Mouse (Mus musculus): ENCODE measurements around the gene Cdk18. TPM values are rescaled to one million over a fixed set of nuclear protein-coding genes. Genes with fewer than 3 reads are reported as not detected.

Cdk18 gene
- total RNA-seq, 2 experiments from 2014 or later, result 23.2 to 27.2 TPM

- no peak for DNase-seq
Measured at GRCm38 (mm10) chr1:132112426-132112825, 27.1 kb downstream of the Cdk18 start.

- no peak for DNase-seq
Measured at GRCm38 (mm10) chr1:132111411-132111810, 28.1 kb downstream of the Cdk18 start.

GRCm38 (mm10) chr1:132109368-132109767 is 30.1 kb downstream of the Cdk18 start:
- DNase-seq, result no peak

GRCm38 (mm10) chr1:132104353-132104752 is 35.1 kb downstream of the Cdk18 start:
- DNase-seq, result no peak

DNA sequence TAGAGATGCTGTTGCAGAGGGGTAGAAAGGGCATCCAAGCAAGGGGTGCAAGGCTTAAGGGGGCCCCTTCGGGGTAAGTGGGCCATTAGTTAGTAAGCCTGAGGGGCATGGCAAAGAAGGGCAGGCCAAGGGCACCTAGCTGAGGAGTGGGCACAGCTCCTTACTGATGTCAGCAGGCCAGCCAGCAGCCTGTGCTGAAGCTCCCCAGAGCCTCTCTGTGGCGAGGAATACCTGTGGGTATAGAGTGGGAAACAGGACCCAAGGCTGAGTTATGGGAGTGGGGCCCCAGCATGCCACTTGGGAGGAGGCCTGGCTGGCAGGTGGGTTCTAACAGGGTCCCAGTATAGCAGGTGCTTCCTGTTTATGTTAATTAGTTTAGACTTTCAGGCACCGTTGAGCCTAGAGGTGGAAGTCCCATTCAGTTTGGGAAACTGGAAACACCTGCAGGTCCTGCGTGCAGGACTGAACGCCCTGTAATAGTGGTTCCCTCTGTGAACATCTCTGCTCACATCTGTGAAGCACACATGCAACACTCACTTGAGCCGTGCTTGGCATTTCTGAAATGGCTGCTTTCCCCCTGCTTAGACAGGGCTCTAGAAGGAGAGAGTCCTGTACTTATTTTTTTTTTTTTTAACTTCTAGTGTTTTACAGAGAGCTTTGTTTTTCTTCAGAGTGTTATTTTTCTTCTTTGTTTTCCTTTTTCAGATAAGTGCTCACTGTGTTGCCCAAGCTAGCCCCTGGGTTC is 37.4 kb downstream of the Cdk18 start:
- no peak for DNase-seq

GRCm38 (mm10) chr1:132099775-132100174 is 39.7 kb downstream of the Cdk18 start:
- peak in 1 of 2 experiments; percentile 12 for DNase-seq

- DNase-seq, result no peak
Measured at GRCm38 (mm10) chr1:132099016-132099415, 40.5 kb downstream of the Cdk18 start.

DNA sequence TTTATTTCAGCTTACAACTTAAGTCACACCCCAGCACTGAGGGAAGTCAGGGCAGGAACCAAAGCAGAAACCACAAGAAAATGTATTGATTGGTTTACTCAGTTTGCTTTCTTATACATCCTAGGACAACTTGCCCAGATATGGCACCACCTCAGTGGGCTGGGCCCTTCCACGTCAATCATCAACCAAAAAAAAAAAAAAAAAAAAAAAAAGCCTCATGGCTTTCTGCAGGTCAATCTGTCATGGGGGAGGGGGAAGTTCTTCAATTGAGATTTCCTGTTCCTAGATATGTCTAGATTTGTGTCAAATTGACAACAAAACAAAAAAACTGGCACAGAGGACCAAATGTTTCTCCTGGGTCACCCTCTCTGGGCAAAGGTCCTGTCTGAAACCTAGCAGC is 41.4 kb downstream of the Cdk18 start:
- no peak for DNase-seq

- DNase-seq, result no peak
Measured at GRCm38 (mm10) chr1:132095356-132096004, 44.0 kb downstream of the Cdk18 start.

DNA sequence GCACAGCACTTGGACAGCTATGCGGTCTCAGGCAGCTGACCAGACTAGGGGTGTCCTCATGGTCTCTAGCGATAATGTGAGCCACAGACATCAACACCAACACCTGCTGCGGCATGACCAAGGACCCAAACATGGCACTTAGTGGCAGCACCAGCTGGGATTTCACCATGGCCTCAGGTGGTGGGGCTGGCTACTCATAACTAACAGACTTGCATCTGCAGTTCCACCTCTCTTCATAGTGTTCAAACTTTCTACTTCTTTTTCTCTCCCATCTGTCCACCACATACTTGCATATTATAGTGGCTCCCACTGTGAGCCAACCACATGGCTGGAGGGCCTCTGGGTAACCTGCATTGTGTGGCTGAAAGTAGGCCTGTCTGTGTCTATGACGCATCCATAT is 46.2 kb downstream of the Cdk18 start:
- no peak for DNase-seq

- DNase-seq, result no peak
Measured at GRCm38 (mm10) chr1:132090266-132090665, 49.2 kb downstream of the Cdk18 start.

DNA sequence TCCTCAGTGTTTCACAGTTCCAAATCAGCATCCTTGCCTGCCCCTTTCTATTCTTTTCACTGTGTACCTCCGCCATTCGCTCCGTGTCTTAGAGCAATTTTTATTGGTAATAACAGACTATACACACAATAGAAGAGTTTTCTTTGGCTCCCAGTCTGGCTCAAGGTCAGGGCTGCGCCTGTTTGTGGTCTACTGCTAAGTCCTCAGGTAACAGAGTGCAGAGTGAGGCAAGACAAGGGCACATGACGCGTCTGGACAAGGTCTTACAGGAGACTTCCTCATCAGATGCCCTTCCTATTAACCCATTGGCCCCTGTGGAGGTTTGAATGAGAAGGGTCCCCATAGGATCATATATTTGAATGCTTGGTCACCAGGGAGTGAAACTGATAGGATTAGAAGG is 49.7 kb downstream of the Cdk18 start:
- no peak for DNase-seq

DNA sequence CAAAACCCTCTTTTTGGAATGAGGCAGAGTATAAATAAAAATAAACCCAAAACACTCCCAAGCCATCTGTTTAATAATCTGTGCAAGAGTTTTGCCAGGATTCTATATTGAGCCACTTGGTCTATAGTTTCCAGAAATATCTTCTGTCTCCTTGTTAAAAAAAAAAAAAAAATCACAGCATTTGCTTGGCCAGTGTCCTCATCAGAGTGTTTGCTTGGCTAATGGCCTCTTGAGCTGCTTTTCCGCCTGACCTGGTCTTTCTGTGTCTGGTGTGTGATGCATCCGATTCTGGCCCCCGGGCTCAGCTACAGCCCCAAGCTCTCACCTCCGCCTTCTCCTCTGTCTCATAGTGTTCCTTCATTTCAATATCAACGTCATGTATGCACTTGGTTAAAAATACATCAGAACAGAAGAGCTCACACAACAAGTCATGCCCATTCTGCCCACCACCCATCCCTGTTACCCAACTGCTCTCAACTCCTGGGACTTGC is 51.3 kb downstream of the Cdk18 start:
- DNase-seq, result peak in 1 of 2 experiments; percentile 44

DNA sequence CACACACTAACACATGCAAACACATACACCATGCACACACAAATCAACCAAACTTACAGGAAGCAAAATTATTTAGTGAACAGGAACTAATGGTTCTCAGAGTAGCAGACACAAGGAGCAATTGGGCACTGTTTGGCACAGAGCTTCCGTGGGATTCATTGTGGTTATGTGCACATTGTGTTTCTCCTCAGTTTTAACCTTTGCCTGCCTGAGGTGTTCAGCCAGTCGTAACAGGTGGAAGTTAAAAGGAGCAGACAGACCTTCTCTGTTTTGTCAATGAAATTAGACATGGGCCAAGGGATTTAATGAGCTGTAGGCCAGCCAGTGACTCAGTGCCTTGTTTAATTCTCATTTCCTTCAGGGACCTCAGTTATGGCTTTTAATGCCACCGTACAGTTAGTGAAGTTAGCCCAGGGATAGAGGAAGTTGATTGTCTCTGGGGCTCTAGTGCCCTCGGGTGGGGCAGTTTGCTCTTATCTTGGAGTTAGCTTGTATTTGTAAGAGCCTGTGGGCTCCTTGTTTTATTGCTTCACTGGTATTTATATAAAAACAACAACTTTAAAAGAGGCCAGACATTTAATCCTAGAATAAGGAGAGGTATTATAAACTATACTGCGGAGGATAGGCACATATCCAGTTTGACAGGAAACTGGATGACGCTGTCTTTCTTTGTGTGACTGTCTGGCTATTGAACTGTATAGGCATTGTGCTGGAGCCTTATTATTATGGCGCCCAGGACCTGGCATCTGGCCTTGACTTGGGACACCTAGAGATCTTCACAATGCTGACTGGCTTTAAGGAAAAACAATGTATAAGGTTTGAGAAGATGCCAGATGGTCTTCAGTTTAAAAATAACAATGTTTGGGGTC is 54.1 kb downstream of the Cdk18 start:
- no peak for DNase-seq

GRCm38 (mm10) chr1:132078413-132078812 is 61.1 kb downstream of the Cdk18 start:
- no peak for DNase-seq

- DNase-seq, result no peak
Measured at GRCm38 (mm10) chr1:132075576-132075975, 63.9 kb downstream of the Cdk18 start.

DNA sequence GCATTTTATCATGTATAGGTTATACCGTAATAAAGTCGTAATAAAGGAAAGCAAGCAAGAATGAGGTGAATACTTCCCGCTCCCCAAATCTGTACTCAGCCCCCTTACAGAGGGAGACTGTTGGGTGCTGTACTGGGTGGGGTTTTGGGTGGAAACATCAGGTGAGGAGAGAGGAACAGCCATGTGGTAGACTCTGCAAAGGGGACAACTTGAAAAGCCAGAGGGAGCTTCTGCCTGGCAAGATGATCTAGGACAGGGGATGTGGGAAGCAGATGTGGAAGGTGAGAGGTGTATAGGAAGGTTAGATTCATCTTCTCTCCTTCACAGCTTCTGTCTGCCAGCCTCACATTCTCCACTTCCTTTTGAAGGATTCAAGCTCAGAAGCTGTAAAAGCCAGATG is 68.8 kb downstream of the Cdk18 start:
- no peak for DNase-seq

DNA sequence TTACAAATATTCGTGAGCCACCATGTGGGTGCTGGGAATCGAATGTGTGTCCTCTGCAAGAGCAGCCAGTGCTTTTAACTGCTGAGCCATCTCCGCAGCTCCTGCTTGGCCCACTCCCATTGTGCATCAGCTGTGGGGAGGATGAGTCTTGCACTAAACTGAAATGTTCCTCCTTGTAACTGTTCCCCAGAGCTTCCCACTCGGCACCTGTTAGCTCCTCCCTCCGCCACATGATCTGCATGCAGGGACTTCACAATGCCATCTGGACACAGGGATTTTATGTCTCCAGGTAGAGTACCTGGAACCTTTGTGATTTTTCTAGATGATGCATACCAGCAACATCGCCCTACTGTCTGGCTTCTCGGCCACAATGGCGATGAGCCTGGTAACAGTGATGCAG is 70.0 kb downstream of the Cdk18 start:
- peak in 1 of 2 experiments; percentile 7 for DNase-seq

DNA sequence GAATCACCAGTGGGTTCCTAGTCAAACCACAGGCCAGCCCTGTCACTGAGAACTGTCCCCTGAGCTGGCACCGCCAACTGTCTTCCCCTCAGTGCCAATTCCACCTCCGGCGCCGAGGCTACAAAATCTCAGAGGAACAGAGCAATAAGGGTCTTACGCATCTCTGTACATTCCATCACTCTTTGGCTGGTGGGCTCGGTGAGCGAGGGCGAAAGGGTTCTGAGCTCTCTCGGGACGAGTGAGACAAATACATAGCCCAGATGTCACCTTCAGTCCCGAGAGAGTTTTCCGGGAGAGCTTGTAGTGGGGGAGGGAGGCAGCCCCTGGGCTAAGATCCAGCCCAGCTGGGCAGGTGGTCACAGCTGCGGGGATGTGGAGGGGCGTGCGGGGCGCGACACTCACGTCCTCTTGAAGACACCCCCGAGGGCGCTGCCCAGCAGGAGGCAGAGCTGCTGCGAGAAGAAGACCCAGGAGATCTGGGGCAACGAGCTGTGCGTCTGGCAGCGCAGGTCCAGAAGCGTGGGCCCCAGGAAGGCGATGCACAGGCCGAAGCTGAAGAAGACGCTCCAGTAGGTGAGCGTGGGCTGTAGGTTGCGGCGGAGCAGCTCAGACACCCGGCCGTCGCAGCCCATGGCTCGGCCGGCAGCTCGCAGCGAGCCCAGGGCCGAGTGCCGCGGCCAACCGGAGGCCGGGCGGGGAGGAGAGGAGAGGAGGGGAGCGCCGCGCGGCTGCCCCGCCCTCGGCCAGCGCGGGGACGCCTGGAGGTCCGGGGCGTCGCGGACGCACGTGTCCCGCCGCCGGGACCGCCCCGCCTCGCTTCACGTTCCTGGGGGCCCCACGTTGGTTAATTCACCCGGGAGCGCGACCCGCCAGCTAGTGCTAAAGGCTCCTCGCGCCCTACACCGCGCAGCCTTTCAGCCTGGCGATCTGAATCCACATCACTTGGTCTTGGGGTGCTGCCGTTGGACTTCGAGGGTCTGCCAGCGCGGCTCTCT is 71.9 kb downstream of the Cdk18 start, which contains the start of gene Mfsd4a:
Gene Mfsd4a (minus strand): TSS at position 802 of the 995 bp plus-strand sequence.
- peak; percentile 40 to 54 for DNase-seq

- peak in 1 of 2 experiments; percentile 23 for DNase-seq
Measured at GRCm38 (mm10) chr1:132065475-132066172, 73.9 kb downstream of the Cdk18 start.

GRCm38 (mm10) chr1:132065001-132065400 is 74.5 kb downstream of the Cdk18 start:
- peak; percentile 26 to 34 for DNase-seq
